Mouse (Mus musculus): ENCODE results near the gene Ndufb5. TPM values are rescaled to one million over a fixed set of nuclear protein-coding genes. Genes with fewer than 3 reads are reported as not detected.

The Ndufb5 gene
- polyA plus RNA-seq, 1 experiment from 2014 or later: 310 TPM

- Histone ChIP-seq H3K27me3 (ENCODE audit: control insufficient read depth, insufficient read depth, low read depth, low read length) (no peaks in the 10 kb centered on the region), H3K36me3 (ENCODE audit: control insufficient read depth, insufficient read depth, low read length) (peaks cover 33% of the 10 kb centered on the region), H3K9me3 (ENCODE audit: control insufficient read depth, low read length) (no peaks in the 10 kb centered on the region), H3K4me3 (ENCODE audit: low read length) (no peak overlapping the region), H3K9ac (ENCODE audit: low read length) (no peak overlapping the region), H3K27ac (ENCODE audit: low read length) (no peak overlapping the region), H3K4me2 (ENCODE audit: low read depth, low read length) (no peak overlapping the region), H3K4me1 (replicated peaks; ENCODE audit: control insufficient read depth, insufficient read depth, low read length) (no peaks in the 10 kb centered on the region)
- no peak for ATAC-seq (ENCODE audit: low read depth)
- WGBS: 94% methylated on average over 4 of the region's 4 CpGs
These were observed 13.2 kb downstream of the Ndufb5 start for GRCm38 (mm10) chr3:32749820-32750579.

GRCm38 (mm10) chr3:32754384-32754915, 17.7 kb downstream of the Ndufb5 start:
- H3K36me3 ChIP-seq (ENCODE audit: control insufficient read depth, insufficient read depth, low read length): peaks cover 21% of the 10 kb centered on the region
- H3K9ac ChIP-seq (ENCODE audit: low read length): no peak overlapping the region
- no peak overlapping the region for H3K4me3 ChIP-seq (ENCODE audit: low read length)
- H3K27ac ChIP-seq (ENCODE audit: low read length): no peak overlapping the region
- no peak overlapping the region for H3K4me2 ChIP-seq (ENCODE audit: low read depth, low read length)
- no peaks in the 10 kb centered on the region for H3K27me3 ChIP-seq (ENCODE audit: control insufficient read depth, insufficient read depth, low read depth, low read length)
- 82% methylated on average over 3 of the region's 3 CpGs for WGBS
- no peaks in the 10 kb centered on the region for H3K9me3 ChIP-seq (ENCODE audit: control insufficient read depth, low read length)
- no peak for ATAC-seq (ENCODE audit: low read depth)
- H3K4me1 ChIP-seq (replicated peaks; ENCODE audit: control insufficient read depth, insufficient read depth, low read length): no peaks in the 10 kb centered on the region

- ATAC-seq (ENCODE audit: low read depth): no peak
These were observed 22.4 kb downstream of the Ndufb5 start for GRCm38 (mm10) chr3:32759212-32759611.

DNA sequence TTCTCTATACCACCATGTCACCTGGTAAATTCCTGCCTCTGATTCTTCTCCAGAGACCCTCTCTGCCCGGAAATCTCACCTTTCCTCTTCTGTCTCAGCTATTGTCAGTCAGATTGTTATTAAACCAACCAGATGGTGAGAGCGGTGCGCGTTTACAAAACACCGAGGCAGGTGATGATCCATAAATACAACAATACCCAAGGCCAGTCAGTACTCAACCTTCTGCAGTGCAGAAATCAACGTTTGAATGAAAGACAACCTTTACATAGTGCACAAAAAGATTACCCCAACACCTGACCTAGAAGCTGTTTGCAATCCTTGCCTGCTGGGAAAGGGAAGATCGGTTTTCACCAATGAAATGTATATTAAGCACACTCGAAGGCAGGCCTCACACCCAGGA, 26.2 kb downstream of the Ndufb5 start:
- Histone ChIP-seq H3K4me2 (ENCODE audit: low read depth, low read length) (no peak overlapping the region), H3K4me3 (ENCODE audit: low read length) (no peak overlapping the region), H3K9ac (ENCODE audit: low read length) (no peak overlapping the region), H3K27ac (ENCODE audit: low read length) (no peak overlapping the region), H3K9me3 (ENCODE audit: control insufficient read depth, low read length) (no peaks in the 10 kb centered on the region), H3K27me3 (ENCODE audit: control insufficient read depth, insufficient read depth, low read depth, low read length) (no peaks in the 10 kb centered on the region), H3K36me3 (ENCODE audit: control insufficient read depth, insufficient read depth, low read length) (no peaks in the 10 kb centered on the region), H3K4me1 (replicated peaks; ENCODE audit: control insufficient read depth, insufficient read depth, low read length) (no peaks in the 10 kb centered on the region)
- 58% methylated on average over 8 of the region's 8 CpGs for WGBS
- ATAC-seq (ENCODE audit: low read depth): no peak

More at GRCm38 (mm10) chr3:32759212-32759611, 22.4 kb downstream of the Ndufb5 start:
- H3K9me3 ChIP-seq (ENCODE audit: control insufficient read depth, low read length): no peaks in the 10 kb centered on the region
- no peak overlapping the region for H3K9ac ChIP-seq (ENCODE audit: low read length)
- H3K4me3 ChIP-seq (ENCODE audit: low read length): no peak overlapping the region
- H3K27ac ChIP-seq (ENCODE audit: low read length): no peak overlapping the region
- no peak overlapping the region for H3K4me2 ChIP-seq (ENCODE audit: low read depth, low read length)
- 74% methylated on average over 5 of the region's 5 CpGs for WGBS
- H3K36me3 ChIP-seq (ENCODE audit: control insufficient read depth, insufficient read depth, low read length): no peaks in the 10 kb centered on the region
- H3K27me3 ChIP-seq (ENCODE audit: control insufficient read depth, insufficient read depth, low read depth, low read length): no peaks in the 10 kb centered on the region
- no peaks in the 10 kb centered on the region for H3K4me1 ChIP-seq (replicated peaks; ENCODE audit: control insufficient read depth, insufficient read depth, low read length)

DNA sequence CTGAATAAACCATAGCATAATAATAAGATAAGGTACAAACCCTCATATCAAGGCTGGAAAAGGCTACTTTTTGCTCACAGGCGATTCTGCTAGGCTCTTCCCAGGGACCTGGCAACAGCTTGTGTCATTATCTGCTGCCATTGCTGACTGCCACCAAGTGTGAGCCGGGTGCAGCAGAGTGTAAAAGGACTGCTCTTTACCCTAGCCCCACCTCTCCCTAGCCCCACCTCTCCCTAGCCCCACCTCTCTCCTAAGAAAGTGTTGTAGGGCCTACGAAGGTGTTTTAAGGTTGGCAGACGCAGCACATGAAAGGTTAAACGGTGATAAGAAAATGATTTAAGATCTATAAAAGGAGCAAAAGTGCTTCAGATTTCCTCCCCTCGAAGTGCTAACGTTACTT, 27.1 kb downstream of the Ndufb5 start:
- Histone ChIP-seq H3K9me3 (ENCODE audit: control insufficient read depth, low read length) (no peaks in the 10 kb centered on the region), H3K4me1 (replicated peaks; ENCODE audit: control insufficient read depth, insufficient read depth, low read length) (no peaks in the 10 kb centered on the region), H3K27me3 (ENCODE audit: control insufficient read depth, insufficient read depth, low read depth, low read length) (no peaks in the 10 kb centered on the region), H3K4me2 (ENCODE audit: low read depth, low read length) (no peak overlapping the region), H3K9ac (ENCODE audit: low read length) (no peak overlapping the region), H3K4me3 (ENCODE audit: low read length) (no peak overlapping the region), H3K27ac (ENCODE audit: low read length) (no peak overlapping the region), H3K36me3 (ENCODE audit: control insufficient read depth, insufficient read depth, low read length) (no peaks in the 10 kb centered on the region)
- 36% methylated on average over 7 of the region's 7 CpGs for WGBS
- no peak for ATAC-seq (ENCODE audit: low read depth)

DNA sequence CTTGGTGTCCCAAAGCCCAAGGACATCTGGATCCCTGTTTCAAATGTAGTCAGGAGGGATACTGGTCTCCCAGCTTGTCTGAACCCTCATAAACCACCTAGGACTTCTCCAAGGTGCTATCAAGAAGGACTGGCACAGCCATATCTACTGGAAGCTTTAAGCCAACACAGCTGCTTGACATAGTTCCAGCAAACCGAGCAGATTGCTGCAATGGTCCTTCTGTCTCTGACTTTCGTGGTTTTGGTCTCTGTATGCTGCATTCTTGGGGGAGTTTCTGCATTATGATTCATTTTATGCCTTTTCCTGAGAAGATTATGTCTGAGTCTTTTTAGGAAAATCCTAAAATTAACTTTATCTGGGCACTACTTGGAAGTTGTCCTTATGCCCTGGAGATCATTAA, 34.0 kb downstream of the Ndufb5 start:
- Histone ChIP-seq H3K9me3 (ENCODE audit: control insufficient read depth, low read length) (no peaks in the 10 kb centered on the region), H3K4me2 (ENCODE audit: low read depth, low read length) (no peak overlapping the region), H3K4me3 (ENCODE audit: low read length) (no peak overlapping the region), H3K9ac (ENCODE audit: low read length) (no peak overlapping the region), H3K27ac (ENCODE audit: low read length) (no peak overlapping the region), H3K4me1 (replicated peaks; ENCODE audit: control insufficient read depth, insufficient read depth, low read length) (no peaks in the 10 kb centered on the region), H3K36me3 (ENCODE audit: control insufficient read depth, insufficient read depth, low read length) (no peaks in the 10 kb centered on the region), H3K27me3 (ENCODE audit: control insufficient read depth, insufficient read depth, low read depth, low read length) (no peaks in the 10 kb centered on the region)
- no peak for ATAC-seq (ENCODE audit: low read depth)
- WGBS: 61% methylated on average over 2 of the region's 2 CpGs

Other genes starting within 250 kb of the Ndufb5 start
- gene Kcnmb3, start 244.8 kb upstream of the Ndufb5 start, polyA plus RNA-seq (2015; fragmentation: Nextera tagmentation; extraction: Ambion mirVana): 0.09 and 0.13 TPM in 2 replicates
- gene Zfp639, start 226.7 kb upstream of the Ndufb5 start, polyA plus RNA-seq (2015; fragmentation: Nextera tagmentation; extraction: Ambion mirVana): 36.1 and 37.0 TPM in 2 replicates
- gene Mfn1, start 207.5 kb upstream of the Ndufb5 start, polyA plus RNA-seq (2015; fragmentation: Nextera tagmentation; extraction: Ambion mirVana): 23.8 and 32.2 TPM in 2 replicates
- 83.1 and 89.1 TPM in 2 replicates for gene Gnb4, start 120.4 kb upstream of the Ndufb5 start, polyA plus RNA-seq (2015; fragmentation: Nextera tagmentation; extraction: Ambion mirVana)
- gene Actl6a, start 30.7 kb upstream of the Ndufb5 start, polyA plus RNA-seq (2015; fragmentation: Nextera tagmentation; extraction: Ambion mirVana): 152 and 155 TPM in 2 replicates
- 28.3 and 28.9 TPM in 2 replicates for gene Mrpl47, start 615 bp downstream of the Ndufb5 start, polyA plus RNA-seq (2015; fragmentation: Nextera tagmentation; extraction: Ambion mirVana)
- 7.0 and 7.2 TPM in 2 replicates for gene Usp13, start 80.6 kb downstream of the Ndufb5 start, polyA plus RNA-seq (2015; fragmentation: Nextera tagmentation; extraction: Ambion mirVana)